Mouse (Mus musculus) G1E (cell line): ENCODE measurements around the gene Tspan10.

ENCODE experiments used
- CTCF ChIP-seq: IDR thresholded peaks from 2 replicates; pipeline ENCODE4 v1.5.1; 2012; ENCODE audit warnings: low read depth, low read length, inconsistent platforms, mixed read lengths
- TAL1 ChIP-seq: conservative IDR thresholded peaks from 2 replicates; pipeline ENCODE4 v1.6.1; 2012; ENCODE audit warnings: low read depth, low read length, inconsistent platforms, mixed read lengths

GRCm38 (mm10) chr11:120483448-120483934, 41.0 kb downstream of the Tspan10 start:
- no peak for TF ChIP-seq CTCF
- TF ChIP-seq TAL1: no peak
